Comparison of ENCODE assay signal across 24 mouse cellular contexts in genomic region chr9:106504246-106504645, GRCm38 (mm10). TPM values are rescaled to one million over a fixed set of nuclear protein-coding genes. Genes with fewer than 3 reads are reported as not detected.
"Had no signal": no experiment of that assay in that cellular context is flagged by ENCODE, and none has a peak within 500 bp of the region (broad histone marks: within the 10 kb centered on the region; RNA-seq: fewer than 3 reads in every experiment).

No protein-coding gene starts in this region.

- H3K4me2 ChIP-seq: lung, embryonic 14.5 days; midbrain, embryonic 12.5 days; neural tube, embryonic 12.5 days had no signal

- ATAC-seq: midbrain, embryonic 16.5 days had no signal

- H3K4me1 ChIP-seq: midbrain, embryonic 10.5 days; midbrain, embryonic 12.5 days; neural tube, embryonic 12.5 days had no signal

- H3K4me3 ChIP-seq: midbrain, embryonic 10.5 days; midbrain, embryonic 12.5 days; myocyte; neural tube, embryonic 12.5 days had no signal

- H3K9ac ChIP-seq: lung, embryonic 14.5 days; midbrain, embryonic 12.5 days; neural tube, embryonic 12.5 days had no signal

- H3K27me3 ChIP-seq: midbrain, embryonic 12.5 days had no signal

- H3K36me3 ChIP-seq: midbrain, embryonic 10.5 days; midbrain, embryonic 12.5 days; neural tube, embryonic 12.5 days had no signal

- DNase-seq: lung, adult 18-20 months; lung, embryonic 14.5 days; lung, postnatal 10 days; lung, postnatal 4 days; midbrain, embryonic 14.5 days; right cerebral cortex, postnatal 14 days; thymus, adult 18-20 months; thymus, postnatal 14 days; thymus, postnatal 36 days had no signal

- H3K9me3 ChIP-seq: midbrain, embryonic 10.5 days; midbrain, embryonic 12.5 days; neural tube, embryonic 12.5 days had no signal

- H3K27ac ChIP-seq: midbrain, embryonic 10.5 days; midbrain, embryonic 12.5 days; neural tube, embryonic 12.5 days had no signal

RNA-seq across cellular contexts. Expression of gene Iqcf1, which starts 4.5 kb away (rescaled TPM):
- total RNA-seq: megakaryocyte, adult 5-6 weeks; megakaryocyte-erythroid progenitor cell, adult 5-6 weeks; neutrophil, adult 5-6 weeks had no signal
- polyA plus RNA-seq: liver, embryonic 16.5 days; lung, embryonic 14.5 days; lung, embryonic 16.5 days; midbrain, embryonic 10.5 days; midbrain, embryonic 12.5 days; midbrain, embryonic 14.5 days; midbrain, embryonic 16.5 days; myocyte; neural tube, embryonic 12.5 days; neural tube, embryonic 14.5 days; spleen, adult 2 months; stomach, embryonic 14.5 days; stomach, embryonic 16.5 days; thymus, postnatal 0 days had no signal

RNA-seq across cellular contexts. Expression of gene Iqcf5, which starts 10.1 kb away (rescaled TPM):
- total RNA-seq: megakaryocyte, adult 5-6 weeks; megakaryocyte-erythroid progenitor cell, adult 5-6 weeks; neutrophil, adult 5-6 weeks had no signal
- polyA plus RNA-seq: liver, embryonic 16.5 days; lung, embryonic 14.5 days; lung, embryonic 16.5 days; midbrain, embryonic 10.5 days; midbrain, embryonic 12.5 days; midbrain, embryonic 14.5 days; midbrain, embryonic 16.5 days; neural tube, embryonic 12.5 days; neural tube, embryonic 14.5 days; spleen, adult 2 months; stomach, embryonic 14.5 days; stomach, embryonic 16.5 days had no signal

RNA-seq across cellular contexts. Expression of gene Gpr62, which starts 38.5 kb away (rescaled TPM):
- total RNA-seq: megakaryocyte, adult 5-6 weeks; megakaryocyte-erythroid progenitor cell, adult 5-6 weeks; neutrophil, adult 5-6 weeks had no signal
